In genomic region chr13:41758550-41759465, GRCm38 (mm10) we compare ENCODE assay signal across 9 mouse cellular contexts.
DNase-seq lines count a peak whose midpoint lies in the region; ATAC-seq and TF ChIP-seq lines count a peak whose summit lies in the region.
"Had no signal": no experiment of that assay in that cellular context is flagged by ENCODE, and none has a peak within 500 bp of the region (broad histone marks: within the 10 kb centered on the region; RNA-seq: fewer than 3 reads in every experiment).

No protein-coding gene starts in this region.

- DNase-seq in adrenal gland, postnatal 10 days = peak; percentile 38
- no peak for DNase-seq in adrenal gland, postnatal 4 days (ENCODE audit: low spot score in 2 of 2)
- peak; percentile 74 for DNase-seq in brain, embryonic 14.5 days (ENCODE audit: low read depth)
- DNase-seq in forebrain, postnatal 0 days = peak; percentile 67
- DNase-seq in midbrain, embryonic 14.5 days = peak; percentile 59
- DNase-seq in lung, postnatal 4 days = no peak
- no peak for DNase-seq in kidney, postnatal 10 days

- peak; percentile 95 for ATAC-seq in forebrain, postnatal 0 days
- ATAC-seq in midbrain, embryonic 14.5 days (ENCODE audit: low FRiP score, low TSS enrichment) = peak; percentile 46; the same call in 1 of the 2 replicates
- ATAC-seq in kidney, embryonic 15.5 days (replicated peaks; ENCODE audit: low FRiP score) = no peak

- H3K36me3 ChIP-seq in forebrain, postnatal 0 days (ENCODE audit: insufficient read depth) = no peaks in the 10 kb centered on the region
- no peaks in the 10 kb centered on the region for H3K36me3 ChIP-seq in midbrain, embryonic 14.5 days (ENCODE audit: control insufficient read depth, insufficient read depth, low read length)
- H3K36me3 ChIP-seq in kidney, embryonic 15.5 days = no peaks in the 10 kb centered on the region

- H3K27me3 ChIP-seq in forebrain, postnatal 0 days (ENCODE audit: insufficient read depth, low read length) = no peaks in the 10 kb centered on the region
- H3K27me3 ChIP-seq in midbrain, embryonic 14.5 days (ENCODE audit: control insufficient read depth, insufficient read depth, low read length) = no peaks in the 10 kb centered on the region
- no peaks in the 10 kb centered on the region for H3K27me3 ChIP-seq in kidney, embryonic 15.5 days

- H3K4me1 ChIP-seq in forebrain, postnatal 0 days (ENCODE audit: insufficient read depth) = peaks cover 12% of the 10 kb centered on the region
- H3K4me1 ChIP-seq in midbrain, embryonic 14.5 days (ENCODE audit: control insufficient read depth, insufficient read depth, low read length) = peaks cover 22% of the 10 kb centered on the region
- H3K4me1 ChIP-seq in kidney, embryonic 15.5 days = peaks cover 19% of the 10 kb centered on the region

- H3K9ac ChIP-seq in forebrain, postnatal 0 days = 0 out of 2 replicates have a peak overlapping the region, but pooled peaks have one; percentile 15
- H3K9ac ChIP-seq in midbrain, embryonic 14.5 days (replicated peaks; ENCODE audit: low read length) = no peak overlapping the region
- no peak overlapping the region for H3K9ac ChIP-seq in kidney, embryonic 15.5 days

- WGBS in forebrain, postnatal 0 days = 24% methylated on average over 19 of the region's 19 CpGs
- 32% methylated on average over 19 of the region's 19 CpGs for WGBS in midbrain, embryonic 14.5 days
- WGBS in kidney, embryonic 15.5 days = 59% methylated on average over 19 of the region's 19 CpGs

- H3K4me3 ChIP-seq in forebrain, postnatal 0 days (ENCODE audit: low read depth, low read length) = no peak overlapping the region
- no peak overlapping the region for H3K4me3 ChIP-seq in midbrain, embryonic 14.5 days (replicated peaks; ENCODE audit: low read depth, low read length)
- H3K4me3 ChIP-seq in kidney, embryonic 15.5 days (replicated peaks) = no peak overlapping the region
- H3K4me3 ChIP-seq: myocyte had no signal

- H3K27ac ChIP-seq in forebrain, postnatal 0 days (ENCODE audit: low read depth, low read length) = peak overlapping the region; percentile 24; the same call in 1 of the 2 replicates
- H3K27ac ChIP-seq in midbrain, embryonic 14.5 days (replicated peaks; ENCODE audit: low read depth, low read length) = peak overlapping the region; percentile 26
- no peak overlapping the region for H3K27ac ChIP-seq in kidney, embryonic 15.5 days

- TF ChIP-seq CTCF in brain, embryonic 14.5 days (IDR thresholded peaks at IDR 0.05; ENCODE audit: borderline replicate concordance, extremely low read depth, insufficient read depth, insufficient read length) = no peak
- no peak for TF ChIP-seq CTCF in forebrain, postnatal 0 days (IDR thresholded peaks at IDR 0.05; ENCODE audit: low read depth)

- peak overlapping the region; percentile 29 for H3K4me2 ChIP-seq in forebrain, postnatal 0 days (ENCODE audit: low read depth)
- H3K4me2 ChIP-seq in midbrain, embryonic 14.5 days (ENCODE audit: low read length) = peak overlapping the region; percentile 20; the same call in 1 of the 2 replicates
- no peak overlapping the region for H3K4me2 ChIP-seq in kidney, embryonic 15.5 days

- H3K9me3 ChIP-seq in forebrain, postnatal 0 days (ENCODE audit: low read length) = no peaks in the 10 kb centered on the region
- H3K9me3 ChIP-seq in midbrain, embryonic 14.5 days (ENCODE audit: control insufficient read depth, low read length) = no peaks in the 10 kb centered on the region
- H3K9me3 ChIP-seq in kidney, embryonic 15.5 days (replicated peaks) = no peaks in the 10 kb centered on the region

- TF ChIP-seq POLR2A in brain, embryonic 14.5 days (IDR thresholded peaks at IDR 0.05; ENCODE audit: borderline replicate concordance, extremely low read depth, insufficient read depth, insufficient read length, poor library complexity, severe bottlenecking) = no peak

Comparison
In these comparisons a context has a peak if more than half of its experiments do, and no peak if none do; other contexts are left out.
1. DNase-seq: peak in adrenal gland, postnatal 10 days (single experiment), brain, embryonic 14.5 days (single experiment), forebrain, postnatal 0 days (single experiment) and midbrain, embryonic 14.5 days (single experiment); none in adrenal gland, postnatal 4 days (0 of 2), lung, postnatal 4 days (0 of 2) and kidney, postnatal 10 days (single experiment).